Mouse (Mus musculus): ENCODE data around the gene Gm20662. TPM values are rescaled to one million over a fixed set of nuclear protein-coding genes. Genes with fewer than 3 reads are reported as not detected.
A peak's percentile ranks its signal among the peaks of the same experiment; 100 is the strongest.

Gm20662 gene
- 0.39 and 1.1 TPM in 2 replicates for polyA plus RNA-seq (2014; fragmentation: Nextera tagmentation; extraction: Ambion mirVana)

DNA sequence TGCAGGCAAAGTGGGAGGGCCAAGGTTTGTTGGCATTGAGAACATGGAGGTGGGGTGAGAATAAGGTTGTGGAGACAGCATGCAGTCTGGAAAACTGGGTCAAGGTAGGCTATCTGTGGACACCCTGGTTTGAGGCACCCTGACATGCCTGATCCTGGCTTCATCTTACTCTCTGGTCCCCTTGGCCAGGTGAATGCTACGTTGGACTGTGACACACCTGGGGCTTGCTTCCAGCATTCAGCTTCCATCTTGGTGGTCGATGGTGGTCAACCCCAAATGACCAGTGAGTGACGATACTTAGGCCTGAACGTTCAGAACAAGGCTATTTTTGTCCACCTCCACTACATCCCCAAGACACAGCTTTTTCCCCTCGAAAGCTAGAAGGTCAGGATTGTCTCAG, at the start of gene Gm20662:
Gene Gm20662 (plus strand): TSS at position 301 of the 400 bp plus-strand sequence.
- 92% methylated on average over 5 of the region's 5 CpGs for WGBS
- H3K27ac ChIP-seq (ENCODE audit: low read depth, low read length) = no peak within 1 kb of the TSS

GRCm38 (mm10) chr9:107947241-107948194, 48.6 kb upstream of the Gm20662 start:
- H3K9me3 ChIP-seq (ENCODE audit: control insufficient read depth, low read length) = no peaks in the 10 kb centered on the region
- no peak overlapping the region for H3K9ac ChIP-seq (ENCODE audit: low read length)
- no peak overlapping the region for H3K4me3 ChIP-seq (ENCODE audit: low read depth, low read length)
- ATAC-seq (replicated peaks; ENCODE audit: low FRiP score) (no peak), DNase-seq (ENCODE audit: low spot score) (no peak)
- no peaks in the 10 kb centered on the region for H3K27me3 ChIP-seq (ENCODE audit: control insufficient read depth, insufficient read depth, low read length)
- WGBS = 91% methylated on average over 31 of the region's 31 CpGs
- peaks cover 2% of the 10 kb centered on the region; the same call in 1 of the 2 replicates for H3K4me1 ChIP-seq (replicated peaks; ENCODE audit: control insufficient read depth, insufficient read depth, low read length)
- no peak overlapping the region for H3K4me2 ChIP-seq (ENCODE audit: low read depth, low read length, severe bottlenecking)
- no peak overlapping the region for H3K27ac ChIP-seq (ENCODE audit: low read depth, low read length)
- H3K36me3 ChIP-seq (ENCODE audit: control insufficient read depth, insufficient read depth, low read length) = no peaks in the 10 kb centered on the region

More for the DNA sequence above, at the start of gene Gm20662:
- Histone ChIP-seq H3K36me3 (ENCODE audit: control insufficient read depth, insufficient read depth, low read length) (no peaks in the 10 kb centered on the region), H3K4me2 (ENCODE audit: low read depth, low read length, severe bottlenecking) (no peak within 1 kb of the TSS), H3K4me3 (ENCODE audit: low read depth, low read length) (no peak within 1 kb of the TSS), H3K4me1 (replicated peaks; ENCODE audit: control insufficient read depth, insufficient read depth, low read length) (no peaks in the 10 kb centered on the region), H3K27me3 (ENCODE audit: control insufficient read depth, insufficient read depth, low read length) (no peaks in the 10 kb centered on the region), H3K9ac (ENCODE audit: low read length) (no peak within 1 kb of the TSS), H3K9me3 (ENCODE audit: control insufficient read depth, low read length) (no peaks in the 10 kb centered on the region)
- DNase-seq (ENCODE audit: low spot score) = no peak
- ATAC-seq (replicated peaks; ENCODE audit: low FRiP score) = no peak

DNA sequence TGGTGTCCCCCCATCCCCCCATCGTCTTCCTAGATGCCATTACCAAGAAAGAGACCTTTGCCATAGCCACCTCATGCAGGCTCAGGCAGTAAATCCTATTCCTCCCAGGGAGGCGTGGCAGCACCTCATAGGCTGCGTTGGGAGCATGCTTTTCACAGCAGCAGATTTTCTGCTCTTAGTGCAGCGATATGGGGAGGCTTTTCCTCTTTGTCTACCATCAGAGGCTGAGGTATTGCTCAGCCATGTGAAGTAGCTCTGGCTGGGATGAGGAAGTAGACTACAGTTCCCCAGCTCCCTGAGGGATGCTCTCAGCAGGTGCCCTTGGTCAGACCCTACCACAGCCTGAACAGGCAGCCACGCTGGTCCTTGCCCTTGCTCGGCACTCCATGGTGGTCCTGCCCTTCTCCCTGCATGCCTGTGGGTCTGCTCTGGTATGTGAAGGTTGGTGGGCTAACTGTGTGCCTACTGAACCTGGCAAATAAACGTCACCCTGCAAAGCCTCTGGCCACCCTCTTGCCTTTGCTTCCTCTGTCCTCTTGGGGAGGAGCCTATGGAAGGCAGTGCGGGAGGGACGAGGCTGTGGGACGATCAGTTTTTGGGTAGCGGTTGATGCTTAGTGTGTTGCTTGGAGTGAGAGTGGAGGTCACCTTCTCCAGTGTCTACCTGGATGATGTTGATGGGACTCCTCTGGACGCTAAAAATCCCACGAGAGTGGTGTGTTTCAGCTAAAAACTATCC, 46.8 kb upstream of the Gm20662 start:
- Histone ChIP-seq H3K9ac (ENCODE audit: low read length) (no peak overlapping the region), H3K9me3 (ENCODE audit: control insufficient read depth, low read length) (no peaks in the 10 kb centered on the region), H3K27ac (ENCODE audit: low read depth, low read length) (no peak overlapping the region), H3K27me3 (ENCODE audit: control insufficient read depth, insufficient read depth, low read length) (no peaks in the 10 kb centered on the region), H3K4me2 (ENCODE audit: low read depth, low read length, severe bottlenecking) (no peak overlapping the region), H3K4me1 (replicated peaks; ENCODE audit: control insufficient read depth, insufficient read depth, low read length) (peaks cover 2% of the 10 kb centered on the region; the same call in 1 of the 2 replicates), H3K4me3 (ENCODE audit: low read depth, low read length) (no peak overlapping the region), H3K36me3 (ENCODE audit: control insufficient read depth, insufficient read depth, low read length) (no peaks in the 10 kb centered on the region)
- WGBS = 85% methylated on average over 13 of the region's 13 CpGs
- no peak for ATAC-seq (replicated peaks; ENCODE audit: low FRiP score)
- DNase-seq (ENCODE audit: low spot score) = no peak

- Histone ChIP-seq H3K36me3 (ENCODE audit: control insufficient read depth, insufficient read depth, low read length) (no peaks in the 10 kb centered on the region), H3K4me3 (ENCODE audit: low read depth, low read length) (peak within 1 kb of the TSS; percentile 66), H3K4me1 (replicated peaks; ENCODE audit: control insufficient read depth, insufficient read depth, low read length) (peaks cover 2% of the 10 kb centered on the region; the same call in 1 of the 2 replicates), H3K27me3 (ENCODE audit: control insufficient read depth, insufficient read depth, low read length) (no peaks in the 10 kb centered on the region), H3K9ac (ENCODE audit: low read length) (peak within 1 kb of the TSS; percentile 69), H3K27ac (ENCODE audit: low read depth, low read length) (peak within 1 kb of the TSS; percentile 75), H3K9me3 (ENCODE audit: control insufficient read depth, low read length) (no peaks in the 10 kb centered on the region), H3K4me2 (ENCODE audit: low read depth, low read length, severe bottlenecking) (peak within 1 kb of the TSS; percentile 58)
- WGBS = 91% methylated on average over 10 of the region's 10 CpGs
- ATAC-seq (replicated peaks; ENCODE audit: low FRiP score) (no peak), DNase-seq (ENCODE audit: low spot score) (no peak)
Observed at GRCm38 (mm10) chr9:107949922-107950235, 46.3 kb upstream of the Gm20662 start, which contains the start of gene Traip. Gene Traip, plus strand, starts transcription at chr9:107950136.

GRCm38 (mm10) chr9:107950460-107951355, 45.4 kb upstream of the Gm20662 start:
- Histone ChIP-seq H3K27me3 (ENCODE audit: control insufficient read depth, insufficient read depth, low read length) (no peaks in the 10 kb centered on the region), H3K4me2 (ENCODE audit: low read depth, low read length, severe bottlenecking) (peak overlapping the region; percentile 58), H3K9me3 (ENCODE audit: control insufficient read depth, low read length) (no peaks in the 10 kb centered on the region), H3K4me1 (replicated peaks; ENCODE audit: control insufficient read depth, insufficient read depth, low read length) (peaks cover 2% of the 10 kb centered on the region; the same call in 1 of the 2 replicates), H3K9ac (ENCODE audit: low read length) (peak overlapping the region; percentile 69), H3K27ac (ENCODE audit: low read depth, low read length) (peak overlapping the region; percentile 75), H3K36me3 (ENCODE audit: control insufficient read depth, insufficient read depth, low read length) (no peaks in the 10 kb centered on the region), H3K4me3 (ENCODE audit: low read depth, low read length) (peak overlapping the region; percentile 66)
- whole genome bisulfite sequencing = 15% methylated on average over 45 of the region's 45 CpGs
- ATAC-seq (replicated peaks; ENCODE audit: low FRiP score) (peak; percentile 94), DNase-seq (ENCODE audit: low spot score) (peak; percentile 94)

- 89% methylated on average over 6 of the region's 6 CpGs for WGBS
- H3K36me3 ChIP-seq (ENCODE audit: control insufficient read depth, insufficient read depth, low read length) = no peaks in the 10 kb centered on the region; the same call in 1 of the 2 replicates
Observed at GRCm38 (mm10) chr9:107955613-107956289, 40.4 kb upstream of the Gm20662 start.

DNA sequence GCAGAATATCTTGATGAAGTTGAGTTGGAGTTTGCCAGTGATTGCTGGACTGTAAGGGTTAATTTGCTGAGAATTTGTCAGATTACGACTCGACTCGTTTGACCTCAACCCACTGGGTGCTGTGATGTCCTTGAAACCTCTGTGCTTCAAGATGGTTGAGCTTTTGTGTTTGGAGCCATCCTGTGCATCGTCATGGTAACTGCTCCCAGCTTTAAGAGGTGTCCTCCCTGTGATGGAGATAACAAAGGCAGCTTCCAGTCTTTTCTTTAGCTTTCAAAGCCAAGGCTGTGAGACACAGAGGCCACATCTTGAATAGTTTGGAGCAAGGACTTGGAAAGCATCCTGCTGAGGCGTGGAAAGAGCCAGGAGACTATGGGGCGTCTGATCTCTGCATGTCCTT, 39.0 kb upstream of the Gm20662 start:
- no peak overlapping the region for H3K9ac ChIP-seq (ENCODE audit: low read length)
- H3K9me3 ChIP-seq (ENCODE audit: control insufficient read depth, low read length) = no peaks in the 10 kb centered on the region
- H3K4me1 ChIP-seq (replicated peaks; ENCODE audit: control insufficient read depth, insufficient read depth, low read length) = 0 out of 2 replicates have a peak, but pooled peaks cover 2% of the 10 kb centered on the region
- H3K27ac ChIP-seq (ENCODE audit: low read depth, low read length) = no peak overlapping the region
- H3K4me3 ChIP-seq (ENCODE audit: low read depth, low read length) = no peak overlapping the region
- ATAC-seq (replicated peaks; ENCODE audit: low FRiP score) = no peak
- no peaks in the 10 kb centered on the region for H3K27me3 ChIP-seq (ENCODE audit: control insufficient read depth, insufficient read depth, low read length)
- no peak for DNase-seq (ENCODE audit: low spot score)
- no peaks in the 10 kb centered on the region; the same call in 1 of the 2 replicates for H3K36me3 ChIP-seq (ENCODE audit: control insufficient read depth, insufficient read depth, low read length)
- H3K4me2 ChIP-seq (ENCODE audit: low read depth, low read length, severe bottlenecking) = no peak overlapping the region
- WGBS = 46% methylated on average over 6 of the region's 6 CpGs

More at GRCm38 (mm10) chr9:107955613-107956289, 40.4 kb upstream of the Gm20662 start:
- no peak for ATAC-seq (replicated peaks; ENCODE audit: low FRiP score)
- Histone ChIP-seq H3K27ac (ENCODE audit: low read depth, low read length) (no peak overlapping the region), H3K27me3 (ENCODE audit: control insufficient read depth, insufficient read depth, low read length) (no peaks in the 10 kb centered on the region), H3K9me3 (ENCODE audit: control insufficient read depth, low read length) (no peaks in the 10 kb centered on the region), H3K4me1 (replicated peaks; ENCODE audit: control insufficient read depth, insufficient read depth, low read length) (no peaks in the 10 kb centered on the region; the same call in 1 of the 2 replicates), H3K9ac (ENCODE audit: low read length) (no peak overlapping the region), H3K4me3 (ENCODE audit: low read depth, low read length) (no peak overlapping the region), H3K4me2 (ENCODE audit: low read depth, low read length, severe bottlenecking) (no peak overlapping the region)
- no peak for DNase-seq (ENCODE audit: low spot score)

All from forebrain, embryonic 11.5 days (tissue).